Mouse (Mus musculus): ENCODE measurements around the gene Vmn2r115. TPM values are rescaled to one million over a fixed set of nuclear protein-coding genes. Genes with fewer than 3 reads are reported as not detected.
"Not testable (repeated sequence)": the region's sequence is repeated elsewhere in the genome, so short reads cannot be mapped to it uniquely, and the experiment has no call there.

The Vmn2r115 gene
- not detected in 2 replicates for polyA plus RNA-seq (2015; fragmentation: Nextera tagmentation; extraction: Ambion mirVana)

DNA sequence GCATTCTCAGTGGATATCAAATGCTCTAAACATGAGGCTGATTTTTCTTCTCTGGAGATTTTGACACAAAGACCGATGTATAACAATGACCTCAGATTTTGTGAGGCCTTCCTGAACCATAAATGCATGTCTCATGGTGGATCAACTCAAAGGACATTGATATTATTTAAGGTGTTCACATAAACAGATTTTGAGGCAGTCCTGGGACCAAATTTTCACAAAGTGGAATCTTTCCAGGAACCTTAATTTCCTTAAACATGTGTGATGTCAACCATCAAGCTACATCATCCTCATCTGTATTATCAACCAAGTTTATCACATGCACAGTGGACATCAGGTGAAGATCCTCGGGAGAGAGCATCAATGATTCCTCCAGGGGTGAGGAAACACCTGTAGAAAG lies at the start of gene Vmn2r115:
TSS of gene Vmn2r115 (plus strand) at position 301 of the 400 bp plus-strand sequence.
- not testable (repeated sequence) for H3K4me2 ChIP-seq (ENCODE audit: low read length); H3K36me3 ChIP-seq (ENCODE audit: control insufficient read depth, insufficient read depth, low read length); H3K27me3 ChIP-seq (ENCODE audit: control insufficient read depth, insufficient read depth, low read depth, low read length); ATAC-seq; H3K27ac ChIP-seq (ENCODE audit: low read length); H3K4me3 ChIP-seq (ENCODE audit: low read depth, low read length); H3K4me1 ChIP-seq (ENCODE audit: control insufficient read depth, insufficient read depth, low read length); H3K9me3 ChIP-seq (replicated peaks; ENCODE audit: control insufficient read depth, low read length, poor library complexity, severe bottlenecking); H3K9ac ChIP-seq (ENCODE audit: low read depth, low read length)
- 54% methylated on average over 2 of the region's 2 CpGs for WGBS

- 72% methylated on average over 2 of the region's 2 CpGs for WGBS
- not testable (repeated sequence) for ATAC-seq
Observed at GRCm38 (mm10) chr17:23312437-23312836, 31.1 kb upstream of the Vmn2r115 start, which contains the start of gene Vmn2r114. Gene Vmn2r114 (minus strand): TSS chr17:23312537.

DNA sequence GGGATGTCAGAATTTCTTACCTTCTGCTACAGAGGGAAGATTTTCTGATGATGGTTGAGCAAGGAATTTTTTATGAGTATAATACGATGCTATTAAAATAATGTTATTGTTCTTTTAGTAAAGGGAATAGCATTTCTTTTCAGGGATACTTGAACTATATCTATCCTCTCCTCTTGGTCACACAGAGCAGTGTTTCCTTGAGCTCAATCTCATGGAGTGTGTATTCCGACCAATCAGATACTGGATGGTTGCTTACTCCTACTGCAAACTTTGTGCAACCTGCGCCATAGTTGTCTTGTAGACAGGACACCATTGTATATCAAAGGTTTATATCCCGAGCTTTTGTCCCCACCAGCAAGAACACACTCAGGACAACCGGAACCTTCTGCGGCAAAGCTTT lies 12.9 kb upstream of the Vmn2r115 start:
- Histone ChIP-seq H3K36me3 (ENCODE audit: control insufficient read depth, insufficient read depth, low read length) (no peaks in the 10 kb centered on the region), H3K4me3 (ENCODE audit: low read depth, low read length) (no peak overlapping the region), H3K27ac (ENCODE audit: low read length) (no peak overlapping the region), H3K9ac (ENCODE audit: low read depth, low read length) (no peak overlapping the region), H3K4me2 (ENCODE audit: low read length) (no peak overlapping the region), H3K27me3 (ENCODE audit: control insufficient read depth, insufficient read depth, low read depth, low read length) (no peaks in the 10 kb centered on the region), H3K4me1 (ENCODE audit: control insufficient read depth, insufficient read depth, low read length) (no peaks in the 10 kb centered on the region), H3K9me3 (replicated peaks; ENCODE audit: control insufficient read depth, low read length, poor library complexity, severe bottlenecking) (peaks cover 9% of the 10 kb centered on the region; the same call in 1 of the 2 replicates)
- ATAC-seq = no peak
- 73% methylated on average over 6 of the region's 6 CpGs for WGBS

More at GRCm38 (mm10) chr17:23312437-23312836, 31.1 kb upstream of the Vmn2r115 start, which contains the start of gene Vmn2r114:
- not testable (repeated sequence) for H3K4me2 ChIP-seq (ENCODE audit: low read length); H3K9me3 ChIP-seq (replicated peaks; ENCODE audit: control insufficient read depth, low read length, poor library complexity, severe bottlenecking); H3K27ac ChIP-seq (ENCODE audit: low read length); H3K36me3 ChIP-seq (ENCODE audit: control insufficient read depth, insufficient read depth, low read length); H3K4me1 ChIP-seq (ENCODE audit: control insufficient read depth, insufficient read depth, low read length); H3K4me3 ChIP-seq (ENCODE audit: low read depth, low read length); H3K27me3 ChIP-seq (ENCODE audit: control insufficient read depth, insufficient read depth, low read depth, low read length); H3K9ac ChIP-seq (ENCODE audit: low read depth, low read length)

- ATAC-seq = no peak
- H3K9me3 ChIP-seq (replicated peaks; ENCODE audit: control insufficient read depth, low read length, poor library complexity, severe bottlenecking) = 0 out of 2 replicates have a peak, but pooled peaks cover 7% of the 10 kb centered on the region
- no peaks in the 10 kb centered on the region for H3K27me3 ChIP-seq (ENCODE audit: control insufficient read depth, insufficient read depth, low read depth, low read length)
- H3K4me3 ChIP-seq (ENCODE audit: low read depth, low read length) = no peak overlapping the region
- H3K4me1 ChIP-seq (ENCODE audit: control insufficient read depth, insufficient read depth, low read length) = no peaks in the 10 kb centered on the region
- H3K9ac ChIP-seq (ENCODE audit: low read depth, low read length) = no peak overlapping the region
- H3K4me2 ChIP-seq (ENCODE audit: low read length) = no peak overlapping the region
- H3K27ac ChIP-seq (ENCODE audit: low read length) = no peak overlapping the region
- H3K36me3 ChIP-seq (ENCODE audit: control insufficient read depth, insufficient read depth, low read length) = no peaks in the 10 kb centered on the region
- WGBS = 64% methylated on average over 1 of the region's 1 CpGs
Observed at GRCm38 (mm10) chr17:23351644-23352043, 8.1 kb downstream of the Vmn2r115 start.

GRCm38 (mm10) chr17:23384304-23384703 lies 40.8 kb downstream of the Vmn2r115 start, which contains the start of gene Vmn2r116:
Gene Vmn2r116 (plus strand): TSS chr17:23384604.
- not testable (repeated sequence) for H3K27ac ChIP-seq (ENCODE audit: low read length); H3K4me2 ChIP-seq (ENCODE audit: low read length); ATAC-seq; H3K36me3 ChIP-seq (ENCODE audit: control insufficient read depth, insufficient read depth, low read length); H3K27me3 ChIP-seq (ENCODE audit: control insufficient read depth, insufficient read depth, low read depth, low read length); H3K4me1 ChIP-seq (ENCODE audit: control insufficient read depth, insufficient read depth, low read length); H3K9ac ChIP-seq (ENCODE audit: low read depth, low read length); H3K4me3 ChIP-seq (ENCODE audit: low read depth, low read length); H3K9me3 ChIP-seq (replicated peaks; ENCODE audit: control insufficient read depth, low read length, poor library complexity, severe bottlenecking)

Other genes starting within 250 kb of the Vmn2r115 start
- 31.3 and 35.1 TPM in 2 replicates for gene Zfp40, start 150.5 kb upstream of the Vmn2r115 start, polyA plus RNA-seq (2015; fragmentation: Nextera tagmentation; extraction: Ambion mirVana)
- not detected in 2 replicates for gene Vmn2r114, start 31.2 kb upstream of the Vmn2r115 start, polyA plus RNA-seq (2015; fragmentation: Nextera tagmentation; extraction: Ambion mirVana)
- gene Vmn2r116, start 40.9 kb downstream of the Vmn2r115 start, polyA plus RNA-seq (2015; fragmentation: Nextera tagmentation; extraction: Ambion mirVana) = not detected in 2 replicates
- gene Vmn2r117, start 136.0 kb downstream of the Vmn2r115 start, polyA plus RNA-seq (2015; fragmentation: Nextera tagmentation; extraction: Ambion mirVana) = not detected in 2 replicates
- 16.0 and 17.9 TPM in 2 replicates for gene Zfp213, start 220.5 kb downstream of the Vmn2r115 start, polyA plus RNA-seq (2015; fragmentation: Nextera tagmentation; extraction: Ambion mirVana)